Mouse (Mus musculus): ENCODE results near the gene Znrf1. TPM values are rescaled to one million over a fixed set of nuclear protein-coding genes. Genes with fewer than 3 reads are reported as not detected.

The Znrf1 gene
- polyA plus RNA-seq, 1 experiment from 2014 or later, result 31.1 TPM

GRCm38 (mm10) chr8:111607414-111607813, 71.5 kb downstream of the Znrf1 start:
- no peak overlapping the region for H3K27ac ChIP-seq
- 86% methylated on average over 7 of the region's 7 CpGs for WGBS
- no peaks in the 10 kb centered on the region for H3K27me3 ChIP-seq (replicated peaks)
- no peaks in the 10 kb centered on the region for H3K9me3 ChIP-seq
- H3K36me3 ChIP-seq, result peaks cover 5% of the 10 kb centered on the region; the same call in 1 of the 2 replicates
- ATAC-seq (ENCODE audit: insufficient read depth, low FRiP score, low read depth), result no peak
- no peaks in the 10 kb centered on the region; the same call in 1 of the 2 replicates for H3K4me1 ChIP-seq
- H3K9ac ChIP-seq, result no peak overlapping the region
- H3K4me3 ChIP-seq (replicated peaks), result no peak overlapping the region
- H3K4me2 ChIP-seq, result no peak overlapping the region

GRCm38 (mm10) chr8:111613181-111613580, 77.3 kb downstream of the Znrf1 start:
- ATAC-seq (ENCODE audit: insufficient read depth, low FRiP score, low read depth), result peak; percentile 54
- 0 out of 2 replicates have a peak, but pooled peaks cover 8% of the 10 kb centered on the region for H3K4me1 ChIP-seq
- WGBS, result 81% methylated on average over 5 of the region's 5 CpGs
- H3K9me3 ChIP-seq, result no peaks in the 10 kb centered on the region
- H3K27me3 ChIP-seq (replicated peaks), result no peaks in the 10 kb centered on the region
- H3K36me3 ChIP-seq, result peaks cover 2% of the 10 kb centered on the region; the same call in 1 of the 2 replicates
- no peak overlapping the region for H3K27ac ChIP-seq
- H3K4me2 ChIP-seq, result no peak overlapping the region
- no peak overlapping the region for H3K4me3 ChIP-seq (replicated peaks)
- no peak overlapping the region for H3K9ac ChIP-seq

- H3K9me3 ChIP-seq, result no peaks in the 10 kb centered on the region
- H3K4me3 ChIP-seq (replicated peaks), result no peak overlapping the region
- no peak overlapping the region for H3K9ac ChIP-seq
- ATAC-seq (ENCODE audit: insufficient read depth, low FRiP score, low read depth), result peak; percentile 68; the same call in 1 of the 2 replicates
- H3K4me1 ChIP-seq, result 0 out of 2 replicates have a peak, but pooled peaks cover 8% of the 10 kb centered on the region
- no peaks in the 10 kb centered on the region for H3K27me3 ChIP-seq (replicated peaks)
- H3K4me2 ChIP-seq, result no peak overlapping the region
- H3K27ac ChIP-seq, result 0 out of 2 replicates have a peak overlapping the region, but pooled peaks have one; percentile 40
- peaks cover 10% of the 10 kb centered on the region for H3K36me3 ChIP-seq
- WGBS, result 80% methylated on average over 6 of the region's 6 CpGs
Observed at GRCm38 (mm10) chr8:111614786-111615701, 79.1 kb downstream of the Znrf1 start.

GRCm38 (mm10) chr8:111617812-111618211, 81.9 kb downstream of the Znrf1 start:
- Histone ChIP-seq H3K36me3 (peaks cover 9% of the 10 kb centered on the region; the same call in 1 of the 2 replicates), H3K27me3 (replicated peaks) (no peaks in the 10 kb centered on the region), H3K9ac (no peak overlapping the region), H3K4me1 (0 out of 2 replicates have a peak, but pooled peaks cover 8% of the 10 kb centered on the region), H3K9me3 (no peaks in the 10 kb centered on the region), H3K27ac (no peak overlapping the region), H3K4me3 (replicated peaks) (no peak overlapping the region), H3K4me2 (no peak overlapping the region)
- no peak for ATAC-seq (ENCODE audit: insufficient read depth, low FRiP score, low read depth)
- 80% methylated on average over 6 of the region's 6 CpGs for WGBS

GRCm38 (mm10) chr8:111618273-111618672, 82.4 kb downstream of the Znrf1 start:
- no peaks in the 10 kb centered on the region for H3K27me3 ChIP-seq (replicated peaks)
- no peak overlapping the region for H3K9ac ChIP-seq
- no peak for ATAC-seq (ENCODE audit: insufficient read depth, low FRiP score, low read depth)
- no peak overlapping the region for H3K4me2 ChIP-seq
- no peak overlapping the region for H3K4me3 ChIP-seq (replicated peaks)
- peaks cover 9% of the 10 kb centered on the region; the same call in 1 of the 2 replicates for H3K36me3 ChIP-seq
- H3K27ac ChIP-seq, result no peak overlapping the region
- WGBS, result 95% methylated on average over 4 of the region's 4 CpGs
- no peaks in the 10 kb centered on the region for H3K9me3 ChIP-seq
- 0 out of 2 replicates have a peak, but pooled peaks cover 8% of the 10 kb centered on the region for H3K4me1 ChIP-seq

GRCm38 (mm10) chr8:111619936-111620335, 84.0 kb downstream of the Znrf1 start:
- no peaks in the 10 kb centered on the region for H3K9me3 ChIP-seq
- H3K4me2 ChIP-seq, result no peak overlapping the region
- no peak for ATAC-seq (ENCODE audit: insufficient read depth, low FRiP score, low read depth)
- no peaks in the 10 kb centered on the region for H3K27me3 ChIP-seq (replicated peaks)
- peaks cover 9% of the 10 kb centered on the region; the same call in 1 of the 2 replicates for H3K36me3 ChIP-seq
- no peak overlapping the region for H3K4me3 ChIP-seq (replicated peaks)
- no peak overlapping the region for H3K9ac ChIP-seq
- 0 out of 2 replicates have a peak, but pooled peaks cover 13% of the 10 kb centered on the region for H3K4me1 ChIP-seq
- 61% methylated on average over 1 of the region's 1 CpGs for WGBS
- H3K27ac ChIP-seq, result no peak overlapping the region

GRCm38 (mm10) chr8:111622104-111622503, 86.2 kb downstream of the Znrf1 start:
- Histone ChIP-seq H3K9me3 (no peaks in the 10 kb centered on the region), H3K4me3 (replicated peaks) (no peak overlapping the region), H3K27ac (no peak overlapping the region), H3K36me3 (peaks cover 9% of the 10 kb centered on the region; the same call in 1 of the 2 replicates), H3K4me2 (no peak overlapping the region), H3K4me1 (peaks cover 17% of the 10 kb centered on the region; the same call in 1 of the 2 replicates), H3K27me3 (replicated peaks) (no peaks in the 10 kb centered on the region), H3K9ac (no peak overlapping the region)
- WGBS, result 82% methylated on average over 3 of the region's 3 CpGs
- ATAC-seq (ENCODE audit: insufficient read depth, low FRiP score, low read depth), result no peak

- Histone ChIP-seq H3K36me3 (peaks cover 9% of the 10 kb centered on the region; the same call in 1 of the 2 replicates), H3K4me2 (no peak overlapping the region), H3K27ac (no peak overlapping the region), H3K9me3 (no peaks in the 10 kb centered on the region), H3K9ac (no peak overlapping the region), H3K4me1 (peaks cover 17% of the 10 kb centered on the region; the same call in 1 of the 2 replicates), H3K4me3 (replicated peaks) (no peak overlapping the region), H3K27me3 (replicated peaks) (no peaks in the 10 kb centered on the region)
- WGBS, result 85% methylated on average over 10 of the region's 10 CpGs
- ATAC-seq (ENCODE audit: insufficient read depth, low FRiP score, low read depth), result no peak
Observed at GRCm38 (mm10) chr8:111622553-111622952, 86.7 kb downstream of the Znrf1 start.

GRCm38 (mm10) chr8:111624081-111624852, 88.4 kb downstream of the Znrf1 start:
- no peaks in the 10 kb centered on the region for H3K9me3 ChIP-seq
- H3K4me2 ChIP-seq, result no peak overlapping the region
- WGBS, result 69% methylated on average over 12 of the region's 12 CpGs
- no peak overlapping the region for H3K9ac ChIP-seq
- no peaks in the 10 kb centered on the region for H3K27me3 ChIP-seq (replicated peaks)
- H3K4me1 ChIP-seq, result peaks cover 17% of the 10 kb centered on the region; the same call in 1 of the 2 replicates
- peak; percentile 33; the same call in 1 of the 2 replicates for ATAC-seq (ENCODE audit: insufficient read depth, low FRiP score, low read depth)
- no peak overlapping the region for H3K4me3 ChIP-seq (replicated peaks)
- peak overlapping the region; percentile 35; the same call in 1 of the 2 replicates for H3K27ac ChIP-seq
- H3K36me3 ChIP-seq, result peaks cover 5% of the 10 kb centered on the region; the same call in 1 of the 2 replicates

- no peak overlapping the region for H3K4me3 ChIP-seq (replicated peaks)
- no peak overlapping the region for H3K9ac ChIP-seq
- H3K9me3 ChIP-seq, result no peaks in the 10 kb centered on the region
- no peak overlapping the region for H3K4me2 ChIP-seq
- no peak overlapping the region for H3K27ac ChIP-seq
- peaks cover 2% of the 10 kb centered on the region; the same call in 1 of the 2 replicates for H3K36me3 ChIP-seq
- peaks cover 17% of the 10 kb centered on the region; the same call in 1 of the 2 replicates for H3K4me1 ChIP-seq
- WGBS, result 86% methylated on average over 10 of the region's 10 CpGs
- H3K27me3 ChIP-seq (replicated peaks), result no peaks in the 10 kb centered on the region
- ATAC-seq (ENCODE audit: insufficient read depth, low FRiP score, low read depth), result no peak
Observed at GRCm38 (mm10) chr8:111624853-111625221, 88.9 kb downstream of the Znrf1 start.

GRCm38 (mm10) chr8:111625694-111626527, 90.0 kb downstream of the Znrf1 start:
- no peak for ATAC-seq (ENCODE audit: insufficient read depth, low FRiP score, low read depth)
- WGBS, result 23% methylated on average over 6 of the region's 6 CpGs
- no peak overlapping the region for H3K27ac ChIP-seq
- no peak overlapping the region for H3K4me3 ChIP-seq (replicated peaks)
- H3K4me2 ChIP-seq, result no peak overlapping the region
- H3K9ac ChIP-seq, result no peak overlapping the region
- no peaks in the 10 kb centered on the region for H3K27me3 ChIP-seq (replicated peaks)
- H3K9me3 ChIP-seq, result no peaks in the 10 kb centered on the region
- no peaks in the 10 kb centered on the region for H3K36me3 ChIP-seq
- H3K4me1 ChIP-seq, result peaks cover 20% of the 10 kb centered on the region; the same call in 1 of the 2 replicates
